Mouse (Mus musculus): ENCODE results near the gene Rap1gap. TPM values are rescaled to one million over a fixed set of nuclear protein-coding genes. Genes with fewer than 3 reads are reported as not detected.

The Rap1gap gene
- polyA plus RNA-seq (2017; shearing (Covaris generic)), result 1 to 10 TPM in 1 of 2 experiments, not detected in 1; 1.4 TPM

- no peak for ATAC-seq
These were observed at the start of gene Rap1gap for GRCm38 (mm10) chr4:137664433-137664979. TSS of gene Rap1gap (plus strand) at chr4:137664726.

DNA sequence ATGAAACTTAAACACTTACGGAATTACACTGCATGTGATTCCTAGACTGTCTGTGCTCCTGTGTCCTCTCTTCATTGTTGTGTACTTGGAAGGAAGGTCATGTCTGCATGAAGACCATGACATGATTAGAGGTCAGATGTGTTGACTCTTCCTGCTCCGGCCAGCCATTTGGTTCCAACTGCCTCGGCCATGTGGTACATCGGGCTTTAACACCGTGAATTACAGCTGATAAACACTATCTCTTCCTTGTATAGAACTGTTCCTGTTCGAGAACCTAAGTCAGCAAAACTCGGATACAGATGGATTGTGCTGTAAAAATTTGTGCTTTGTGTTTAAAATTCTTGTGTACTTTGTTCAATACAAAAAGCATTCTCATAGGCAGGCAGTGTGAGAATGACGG is 41.7 kb upstream of the Rap1gap start:
- ATAC-seq, result no peak

GRCm38 (mm10) chr4:137627476-137628235 is 36.9 kb upstream of the Rap1gap start:
- ATAC-seq, result no peak

- no peak for ATAC-seq
These were observed 36.1 kb upstream of the Rap1gap start for GRCm38 (mm10) chr4:137628400-137628799.

GRCm38 (mm10) chr4:137629354-137629753 is 35.2 kb upstream of the Rap1gap start:
- ATAC-seq, result no peak

DNA sequence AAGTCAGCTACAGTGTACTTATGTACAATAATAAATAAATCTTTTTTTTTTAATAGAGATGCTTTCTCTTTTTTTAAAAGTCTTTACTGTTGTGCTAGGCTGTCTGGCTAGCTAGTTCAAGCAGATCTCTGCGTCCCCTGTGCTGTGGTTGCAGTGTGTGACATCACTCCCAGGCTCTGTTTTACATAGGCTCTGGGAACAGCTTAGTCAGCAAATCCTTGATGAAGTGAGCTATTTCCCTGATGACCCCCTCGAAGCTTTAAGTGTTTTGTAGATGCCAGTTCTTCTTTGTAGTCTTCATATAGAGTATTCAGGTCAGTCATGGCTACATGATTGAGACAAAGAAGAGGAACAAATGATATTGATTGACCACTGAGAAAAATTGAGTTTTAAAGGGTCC is 34.4 kb upstream of the Rap1gap start:
- ATAC-seq, result no peak

GRCm38 (mm10) chr4:137631596-137631995 is 32.9 kb upstream of the Rap1gap start:
- no peak for ATAC-seq

DNA sequence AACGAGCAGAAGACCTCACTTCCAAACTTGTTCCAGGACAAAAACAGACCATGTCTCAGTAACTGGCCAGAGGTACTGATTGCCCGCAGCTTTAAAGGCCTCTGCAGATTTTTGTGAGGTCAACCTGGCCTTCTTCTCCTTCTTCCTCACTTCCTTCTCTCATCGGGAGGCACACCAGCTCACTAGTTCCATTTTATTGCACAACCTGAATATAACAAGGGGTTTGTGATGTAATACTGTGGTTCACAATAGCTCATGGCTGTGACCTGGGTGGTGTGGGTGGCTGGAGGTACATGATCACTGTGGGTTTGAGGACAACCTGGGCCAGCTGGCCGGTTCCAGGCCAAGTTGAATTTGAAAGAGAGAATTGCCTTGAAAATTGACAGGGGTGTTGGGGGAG is 31.1 kb upstream of the Rap1gap start:
- no peak for ATAC-seq

DNA sequence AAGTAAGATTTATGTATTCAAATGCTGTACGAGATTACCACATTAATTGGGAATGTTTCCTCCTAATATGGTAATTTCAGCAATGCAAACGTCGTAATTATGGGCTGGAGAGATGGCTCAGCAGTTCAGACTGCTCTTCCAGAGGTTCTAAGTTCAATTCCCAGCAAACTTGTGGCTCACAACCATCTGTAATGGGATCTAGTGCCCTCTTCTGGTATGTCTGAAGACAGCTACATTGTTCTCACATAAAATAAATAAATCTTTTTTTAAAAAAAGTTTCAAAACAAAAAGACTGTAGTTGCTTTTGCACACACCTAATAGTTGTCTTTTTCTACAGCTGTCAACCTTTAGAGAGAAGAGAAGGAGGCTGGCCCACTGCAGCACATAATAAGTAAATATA is 27.9 kb upstream of the Rap1gap start:
- no peak for ATAC-seq

- ATAC-seq, result no peak
These were observed 23.0 kb upstream of the Rap1gap start for GRCm38 (mm10) chr4:137641556-137641955.

DNA sequence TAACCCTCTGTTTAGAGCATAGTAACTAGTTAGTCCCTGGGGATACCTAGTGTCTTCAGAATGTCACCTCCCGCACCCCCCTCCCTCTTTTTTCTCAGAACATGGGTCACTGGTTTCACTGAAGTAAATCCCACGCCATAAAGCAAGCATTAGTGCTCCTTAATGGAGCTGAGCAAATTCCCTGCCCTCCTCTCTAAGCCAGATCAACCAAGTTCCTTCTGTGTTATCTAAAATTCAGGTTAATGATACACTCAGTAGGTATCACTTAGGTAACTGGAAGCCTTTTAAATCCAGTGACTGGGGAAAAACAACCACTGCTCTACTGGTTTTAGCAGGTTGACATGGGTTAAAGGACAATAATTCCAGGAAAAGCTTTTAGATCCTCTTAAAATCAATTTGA is 22.4 kb upstream of the Rap1gap start:
- ATAC-seq, result no peak

GRCm38 (mm10) chr4:137643459-137643858 is 21.1 kb upstream of the Rap1gap start:
- ATAC-seq, result no peak

- ATAC-seq, result no peak
These were observed 18.3 kb upstream of the Rap1gap start for GRCm38 (mm10) chr4:137646262-137646661.

- no peak for ATAC-seq
These were observed 16.9 kb upstream of the Rap1gap start for GRCm38 (mm10) chr4:137647648-137648047.

DNA sequence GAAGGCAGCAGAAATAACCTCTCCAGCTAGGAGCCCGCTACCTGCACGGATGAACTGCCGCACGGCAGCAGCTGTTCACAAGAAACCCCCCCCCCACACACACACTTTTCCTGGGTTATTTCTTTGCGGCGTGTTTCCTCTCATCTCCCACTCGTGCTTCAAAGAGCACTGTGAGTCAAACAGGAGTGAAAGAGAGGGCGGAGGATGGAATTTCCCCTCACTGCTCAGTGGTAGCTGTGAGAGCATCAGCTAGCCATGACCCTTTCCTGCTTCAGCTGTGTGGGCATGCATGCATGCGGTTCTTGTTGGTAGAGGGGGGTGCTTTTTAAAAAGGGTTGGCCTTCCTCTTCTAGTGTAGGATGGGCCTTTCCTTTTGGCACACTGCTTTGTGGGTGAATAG is 16.3 kb upstream of the Rap1gap start:
- ATAC-seq, result no peak

- ATAC-seq, result no peak
These were observed 13.6 kb upstream of the Rap1gap start for GRCm38 (mm10) chr4:137650912-137651311.

- ATAC-seq, result no peak
These were observed 11.6 kb upstream of the Rap1gap start for GRCm38 (mm10) chr4:137652835-137653346.

- no peak for ATAC-seq
These were observed 9.1 kb upstream of the Rap1gap start for GRCm38 (mm10) chr4:137655241-137656031.

DNA sequence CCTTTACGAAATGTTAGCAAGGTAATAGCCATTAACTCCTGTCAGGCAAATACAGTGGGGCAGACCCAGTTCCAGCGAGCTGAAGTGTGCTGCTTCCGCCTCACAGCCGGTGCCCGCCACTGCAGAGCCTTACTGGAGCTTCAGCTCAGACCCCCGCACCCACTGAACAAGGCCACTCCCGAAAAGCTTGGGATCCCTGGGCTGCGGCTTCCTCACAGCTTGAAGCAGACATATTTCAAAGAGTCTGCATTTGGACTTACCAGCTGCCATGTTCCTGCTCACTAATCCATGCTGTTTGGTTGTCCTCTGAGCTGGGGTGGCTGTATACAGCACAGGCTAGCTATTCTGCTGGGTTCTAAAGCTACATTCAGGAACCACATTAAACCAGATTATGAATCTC is 6.9 kb upstream of the Rap1gap start:
- no peak for ATAC-seq

DNA sequence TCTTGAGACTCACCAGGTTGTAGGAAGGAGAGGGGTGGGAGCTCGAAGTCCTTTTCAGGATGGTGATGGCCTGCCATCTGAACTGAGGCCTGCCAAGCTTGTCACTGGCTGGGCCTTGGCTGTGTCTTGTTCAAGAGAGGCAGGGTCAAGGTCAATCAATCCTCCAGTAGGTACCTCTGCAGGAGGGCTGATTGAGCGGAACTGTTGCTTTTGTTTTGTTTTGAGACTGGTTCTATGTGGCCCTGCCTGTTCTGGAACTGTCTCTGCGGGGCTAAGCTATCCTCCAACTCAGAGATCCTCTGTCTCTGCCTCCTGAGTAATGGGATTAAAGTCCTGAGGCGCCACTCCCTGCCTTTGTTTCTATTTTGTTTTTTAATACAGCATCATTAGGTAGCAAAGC is 5.0 kb upstream of the Rap1gap start:
- ATAC-seq, result no peak

DNA sequence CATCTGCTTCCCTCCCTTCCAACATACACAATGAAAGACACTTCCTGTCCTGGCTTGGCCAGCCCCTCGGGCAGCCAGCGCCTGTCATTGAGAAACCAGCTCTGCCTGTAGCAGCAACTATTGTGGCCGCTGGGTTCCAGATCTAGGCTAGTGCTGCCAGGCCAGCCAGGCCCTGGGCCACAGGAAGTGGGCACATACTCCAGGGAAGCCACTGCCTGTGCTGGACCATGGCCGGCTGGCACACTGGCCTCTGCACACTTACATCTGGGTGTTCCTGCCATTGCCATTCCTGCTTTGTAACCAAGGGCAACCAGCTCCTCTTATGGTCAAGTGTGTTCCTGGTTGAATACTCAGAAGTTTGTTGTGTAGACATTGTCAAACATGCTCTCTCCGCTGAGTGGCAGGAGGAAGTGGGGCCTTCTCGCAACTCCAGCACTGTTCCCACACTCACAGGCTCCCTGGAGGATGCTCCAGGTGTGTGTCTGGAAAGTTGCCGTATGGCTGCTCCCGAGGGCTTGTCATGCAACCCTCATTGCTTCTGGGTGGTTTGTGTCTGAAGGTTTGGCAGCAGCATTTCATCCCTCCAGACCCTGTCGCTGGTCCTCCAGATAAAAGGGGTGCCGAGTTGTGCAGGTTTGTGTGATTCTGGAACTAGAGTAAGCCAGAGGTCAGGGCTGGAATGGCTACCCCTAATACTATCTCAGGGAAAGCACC is 4.0 kb upstream of the Rap1gap start:
- no peak for ATAC-seq

DNA sequence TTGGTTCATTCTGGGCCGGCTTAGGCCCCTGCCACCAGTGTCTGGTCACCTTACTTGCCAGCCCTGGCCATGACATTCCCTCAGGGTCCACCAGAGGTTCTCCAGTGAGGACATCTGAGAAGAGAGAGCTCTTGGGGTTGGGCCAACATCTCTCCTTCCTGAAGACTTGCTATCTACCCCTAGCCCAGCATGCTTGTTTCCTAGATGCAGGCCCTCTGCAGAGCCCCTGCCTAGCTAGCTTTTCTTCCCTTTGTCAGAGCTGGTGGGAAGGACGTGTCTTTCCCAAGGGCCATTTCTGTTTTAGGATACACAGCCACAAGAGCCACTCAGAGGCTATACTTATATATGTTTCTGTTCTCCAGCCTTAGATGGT is 3.5 kb upstream of the Rap1gap start:
- no peak for ATAC-seq

DNA sequence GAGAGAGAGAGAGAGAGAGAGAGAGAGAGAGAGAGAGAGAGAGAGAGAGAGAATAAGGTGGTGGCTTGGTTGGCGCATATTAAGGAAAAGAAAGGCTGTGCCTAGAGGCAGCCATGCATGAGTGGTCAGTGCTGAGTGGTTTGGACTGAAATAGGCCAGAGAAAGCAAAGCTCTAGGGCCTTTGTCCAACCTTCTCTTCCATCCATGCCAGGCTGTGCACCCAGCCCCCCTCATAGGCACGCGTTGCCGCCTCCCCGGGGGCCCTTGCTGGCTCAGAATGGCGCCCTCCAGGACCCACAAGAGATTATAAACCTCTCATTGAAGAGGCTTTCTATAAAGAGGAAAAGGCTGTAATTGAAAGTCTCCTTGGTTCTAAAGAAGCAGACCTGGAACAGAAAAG is 3.0 kb upstream of the Rap1gap start:
- ATAC-seq, result no peak
